Mouse (Mus musculus) lung, postnatal 14 days (tissue): ENCODE measurements around the gene Prpsap1.
"Not testable (repeated sequence)": the region's sequence is repeated elsewhere in the genome, so short reads cannot be mapped to it uniquely, and the experiment has no call there.

ENCODE experiments used
- DNase-seq: peaks from one replicate; pipeline ENCODE4 v3.0.0; 2021

Prpsap1 gene

GRCm38 (mm10) chr11:116484261-116484660, 9.7 kb downstream of the Prpsap1 start:
- no peak for DNase-seq

GRCm38 (mm10) chr11:116481776-116482175, 12.2 kb downstream of the Prpsap1 start:
- no peak for DNase-seq

- no peak for DNase-seq
These were observed 13.0 kb downstream of the Prpsap1 start for GRCm38 (mm10) chr11:116480975-116481374.

- DNase-seq = no peak
These were observed 14.2 kb downstream of the Prpsap1 start for GRCm38 (mm10) chr11:116479832-116480231.

- DNase-seq = no peak
These were observed 15.0 kb downstream of the Prpsap1 start for GRCm38 (mm10) chr11:116478978-116479377.

- DNase-seq = no peak
These were observed 16.7 kb downstream of the Prpsap1 start for GRCm38 (mm10) chr11:116477160-116477759.

- no peak for DNase-seq
These were observed 17.3 kb downstream of the Prpsap1 start for GRCm38 (mm10) chr11:116476696-116477095.

GRCm38 (mm10) chr11:116476041-116476440, 18.0 kb downstream of the Prpsap1 start:
- no peak for DNase-seq

- peak; percentile 10 for DNase-seq
These were observed 21.7 kb downstream of the Prpsap1 start for GRCm38 (mm10) chr11:116472275-116472674.

- no peak for DNase-seq
These were observed 23.1 kb downstream of the Prpsap1 start for GRCm38 (mm10) chr11:116470896-116471295.

GRCm38 (mm10) chr11:116470249-116470648, 23.8 kb downstream of the Prpsap1 start:
- no peak for DNase-seq

- not testable (repeated sequence) for DNase-seq
These were observed 25.7 kb downstream of the Prpsap1 start for GRCm38 (mm10) chr11:116468338-116468737.

- no peak for DNase-seq
These were observed 27.9 kb downstream of the Prpsap1 start, which contains the start of gene Qrich2 for GRCm38 (mm10) chr11:116466141-116466540. Gene Qrich2, minus strand, starts transcription at chr11:116466241.

- peak; percentile 91 for DNase-seq
These were observed 30.2 kb downstream of the Prpsap1 start for GRCm38 (mm10) chr11:116463833-116464232.

GRCm38 (mm10) chr11:116463338-116463737, 30.7 kb downstream of the Prpsap1 start:
- DNase-seq = no peak

- no peak for DNase-seq
These were observed 34.2 kb downstream of the Prpsap1 start for GRCm38 (mm10) chr11:116459786-116460185.

- DNase-seq = no peak
These were observed 37.8 kb downstream of the Prpsap1 start for GRCm38 (mm10) chr11:116456234-116456633.

GRCm38 (mm10) chr11:116453889-116454288, 40.1 kb downstream of the Prpsap1 start:
- no peak for DNase-seq

GRCm38 (mm10) chr11:116449341-116449740, 44.7 kb downstream of the Prpsap1 start:
- no peak for DNase-seq

- no peak for DNase-seq
These were observed 46.2 kb downstream of the Prpsap1 start for GRCm38 (mm10) chr11:116447822-116448221.

- no peak for DNase-seq
These were observed 47.6 kb downstream of the Prpsap1 start for GRCm38 (mm10) chr11:116446308-116446887.

GRCm38 (mm10) chr11:116445596-116446307, 48.2 kb downstream of the Prpsap1 start:
- DNase-seq = peak; percentile 97

- DNase-seq = no peak
These were observed 50.1 kb downstream of the Prpsap1 start for GRCm38 (mm10) chr11:116443935-116444334.

- DNase-seq = no peak
These were observed 50.7 kb downstream of the Prpsap1 start for GRCm38 (mm10) chr11:116443311-116443710.
